Mouse (Mus musculus): ENCODE data around the gene Csrnp1. TPM values are rescaled to one million over a fixed set of nuclear protein-coding genes. Genes with fewer than 3 reads are reported as not detected.

Csrnp1 gene
- polyA plus RNA-seq, 1 experiment from 2014 or later: 9.4 TPM

DNA sequence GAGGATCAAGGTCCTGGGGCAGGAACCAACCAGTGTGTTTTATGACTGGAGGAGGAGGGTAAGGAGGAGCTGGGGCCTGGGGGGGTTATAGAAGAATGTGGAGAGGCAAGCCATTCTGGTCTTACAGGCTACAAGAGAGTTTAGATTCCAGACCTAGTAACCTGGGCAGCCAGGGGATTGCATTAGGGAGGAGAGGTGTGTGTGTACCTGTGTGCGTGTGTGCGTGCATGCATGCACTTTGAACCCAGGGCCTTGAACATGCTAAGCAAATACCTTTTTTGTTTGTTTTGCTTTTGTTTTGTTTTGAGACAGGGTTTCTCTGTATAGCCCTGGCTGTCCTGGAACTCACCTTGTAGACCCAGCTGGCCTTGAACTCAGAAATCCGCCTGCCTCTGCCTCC is 25.4 kb upstream of the Csrnp1 start:
- H3K4me3 ChIP-seq (ENCODE audit: low read length): no peak overlapping the region
- H3K4me1 ChIP-seq (ENCODE audit: control insufficient read depth, insufficient read depth, low read length): peaks cover 20% of the 10 kb centered on the region
- no peaks in the 10 kb centered on the region for H3K9me3 ChIP-seq (replicated peaks; ENCODE audit: control insufficient read depth, low read length)
- ATAC-seq (replicated peaks; ENCODE audit: extremely low read depth, insufficient read depth, low FRiP score): no peak
- H3K9ac ChIP-seq (ENCODE audit: low read length): no peak overlapping the region
- H3K36me3 ChIP-seq (ENCODE audit: control insufficient read depth, insufficient read depth): peaks cover 12% of the 10 kb centered on the region; the same call in 1 of the 2 replicates
- no peaks in the 10 kb centered on the region for H3K27me3 ChIP-seq (ENCODE audit: control insufficient read depth, insufficient read depth, low read length)
- H3K27ac ChIP-seq (ENCODE audit: low read length): no peak overlapping the region
- WGBS: 92% methylated on average over 3 of the region's 3 CpGs
- H3K4me2 ChIP-seq (ENCODE audit: low read depth, low read length): no peak overlapping the region

DNA sequence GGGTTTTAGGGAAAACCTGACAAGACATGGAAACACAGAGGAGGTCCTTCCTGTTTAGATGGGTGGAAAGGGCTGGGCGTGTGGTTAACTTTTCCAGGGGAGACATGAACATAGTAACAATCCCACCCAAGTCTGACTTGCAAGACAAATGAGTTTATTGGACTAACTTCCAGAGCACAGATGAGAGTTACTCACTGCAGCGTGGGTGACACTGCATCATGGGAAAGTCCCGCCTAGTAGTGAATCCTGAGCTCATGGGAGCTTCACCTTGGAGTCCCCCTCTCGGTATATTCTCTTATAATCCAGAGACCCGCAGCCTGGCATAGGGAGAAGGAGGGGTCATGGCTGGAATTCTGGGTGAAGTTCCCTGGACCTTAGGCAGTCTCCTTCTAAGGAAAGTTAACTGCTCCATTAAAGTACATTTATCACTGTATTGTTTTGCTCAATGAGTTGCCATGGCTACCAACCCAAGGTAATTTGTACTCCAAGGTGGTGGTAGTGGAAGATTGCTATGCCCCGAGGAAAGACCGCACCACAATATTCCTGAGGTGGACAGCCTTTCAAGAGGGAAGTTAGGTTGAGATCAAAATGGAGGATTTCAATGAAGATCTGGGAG is 24.9 kb upstream of the Csrnp1 start:
- no peak overlapping the region for H3K4me2 ChIP-seq (ENCODE audit: low read depth, low read length)
- no peak overlapping the region for H3K9ac ChIP-seq (ENCODE audit: low read length)
- peaks cover 8% of the 10 kb centered on the region; the same call in 1 of the 2 replicates for H3K36me3 ChIP-seq (ENCODE audit: control insufficient read depth, insufficient read depth)
- H3K27me3 ChIP-seq (ENCODE audit: control insufficient read depth, insufficient read depth, low read length): no peaks in the 10 kb centered on the region
- no peaks in the 10 kb centered on the region for H3K9me3 ChIP-seq (replicated peaks; ENCODE audit: control insufficient read depth, low read length)
- peaks cover 20% of the 10 kb centered on the region for H3K4me1 ChIP-seq (ENCODE audit: control insufficient read depth, insufficient read depth, low read length)
- ATAC-seq (replicated peaks; ENCODE audit: extremely low read depth, insufficient read depth, low FRiP score): no peak
- H3K27ac ChIP-seq (ENCODE audit: low read length): no peak overlapping the region
- 76% methylated on average over 7 of the region's 7 CpGs for WGBS
- no peak overlapping the region for H3K4me3 ChIP-seq (ENCODE audit: low read length)

DNA sequence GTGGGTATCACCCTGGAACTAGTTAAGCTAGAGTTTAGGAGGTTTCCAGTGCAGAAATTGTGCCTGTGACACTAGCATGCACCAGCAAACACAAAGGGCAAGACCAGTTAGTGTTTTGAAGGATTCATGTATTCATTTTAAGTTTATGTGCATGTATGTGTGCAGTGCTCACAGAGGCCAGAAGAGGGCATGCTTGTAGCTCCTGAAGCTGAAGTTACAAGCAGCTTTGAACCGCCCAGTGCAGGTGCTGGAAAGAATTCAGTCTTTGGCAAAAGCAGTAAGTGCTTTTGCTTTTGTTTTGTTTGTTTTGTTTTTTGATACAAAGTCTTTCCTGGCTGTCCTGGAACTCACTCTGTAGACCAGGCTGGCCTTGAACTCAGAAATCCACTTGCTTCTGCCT is 23.4 kb upstream of the Csrnp1 start:
- H3K9me3 ChIP-seq (replicated peaks; ENCODE audit: control insufficient read depth, low read length): no peaks in the 10 kb centered on the region
- no peak overlapping the region for H3K9ac ChIP-seq (ENCODE audit: low read length)
- H3K4me3 ChIP-seq (ENCODE audit: low read length): no peak overlapping the region
- ATAC-seq (replicated peaks; ENCODE audit: extremely low read depth, insufficient read depth, low FRiP score): no peak
- H3K27ac ChIP-seq (ENCODE audit: low read length): no peak overlapping the region
- peaks cover 10% of the 10 kb centered on the region for H3K4me1 ChIP-seq (ENCODE audit: control insufficient read depth, insufficient read depth, low read length)
- H3K36me3 ChIP-seq (ENCODE audit: control insufficient read depth, insufficient read depth): peaks cover 4% of the 10 kb centered on the region; the same call in 1 of the 2 replicates
- no peaks in the 10 kb centered on the region for H3K27me3 ChIP-seq (ENCODE audit: control insufficient read depth, insufficient read depth, low read length)
- 96% methylated on average over 1 of the region's 1 CpGs for WGBS
- no peak overlapping the region for H3K4me2 ChIP-seq (ENCODE audit: low read depth, low read length)

DNA sequence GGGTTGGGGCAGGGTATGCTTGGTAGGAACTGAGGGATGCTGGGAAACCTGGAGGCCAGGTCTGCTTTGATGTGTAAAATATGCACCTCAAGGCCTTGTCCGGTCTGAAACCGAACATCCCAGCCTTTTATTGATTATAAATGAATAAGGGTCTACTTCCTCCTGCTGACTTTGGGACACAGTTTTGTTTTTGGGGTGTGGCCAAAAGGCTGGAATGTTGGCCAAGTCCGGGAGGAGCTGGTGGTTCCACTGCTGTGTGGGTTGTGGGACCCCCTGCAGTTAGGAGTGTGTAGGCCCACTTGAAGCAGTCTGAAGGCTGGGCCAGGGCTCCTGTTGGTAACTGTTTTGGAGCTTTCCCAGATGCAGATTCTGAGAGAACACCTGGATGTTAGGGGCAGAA is 21.5 kb upstream of the Csrnp1 start:
- ATAC-seq (replicated peaks; ENCODE audit: extremely low read depth, insufficient read depth, low FRiP score): no peak
- H3K27me3 ChIP-seq (ENCODE audit: control insufficient read depth, insufficient read depth, low read length): no peaks in the 10 kb centered on the region
- H3K9me3 ChIP-seq (replicated peaks; ENCODE audit: control insufficient read depth, low read length): no peaks in the 10 kb centered on the region
- no peak overlapping the region for H3K4me2 ChIP-seq (ENCODE audit: low read depth, low read length)
- no peak overlapping the region for H3K9ac ChIP-seq (ENCODE audit: low read length)
- WGBS: 76% methylated on average over 3 of the region's 3 CpGs
- no peak overlapping the region for H3K27ac ChIP-seq (ENCODE audit: low read length)
- H3K4me1 ChIP-seq (ENCODE audit: control insufficient read depth, insufficient read depth, low read length): peaks cover 13% of the 10 kb centered on the region
- H3K4me3 ChIP-seq (ENCODE audit: low read length): no peak overlapping the region
- H3K36me3 ChIP-seq (ENCODE audit: control insufficient read depth, insufficient read depth): no peaks in the 10 kb centered on the region

DNA sequence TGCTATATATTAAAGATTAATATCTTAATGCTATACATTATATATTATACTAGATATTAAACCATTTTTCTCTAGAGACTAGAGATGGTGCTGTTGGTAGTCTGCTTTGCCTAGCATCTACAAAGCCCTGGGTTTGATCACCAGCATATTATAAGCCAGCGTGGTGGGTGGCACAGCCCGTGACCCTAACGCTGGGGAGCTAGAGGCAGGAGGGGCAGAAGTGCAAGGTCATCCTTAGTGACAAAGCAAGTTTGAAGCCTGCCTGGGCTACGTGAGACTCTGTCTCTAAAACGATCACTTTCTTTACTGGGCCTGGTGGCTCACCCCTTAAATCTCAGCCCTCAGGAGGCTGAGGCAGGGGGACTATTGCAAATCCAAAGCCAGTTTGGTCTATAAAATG is 18.4 kb upstream of the Csrnp1 start:
- no peaks in the 10 kb centered on the region for H3K36me3 ChIP-seq (ENCODE audit: control insufficient read depth, insufficient read depth)
- H3K9me3 ChIP-seq (replicated peaks; ENCODE audit: control insufficient read depth, low read length): no peaks in the 10 kb centered on the region
- H3K4me2 ChIP-seq (ENCODE audit: low read depth, low read length): no peak overlapping the region
- H3K27me3 ChIP-seq (ENCODE audit: control insufficient read depth, insufficient read depth, low read length): no peaks in the 10 kb centered on the region
- H3K4me1 ChIP-seq (ENCODE audit: control insufficient read depth, insufficient read depth, low read length): peaks cover 12% of the 10 kb centered on the region
- 82% methylated on average over 5 of the region's 5 CpGs for WGBS
- H3K9ac ChIP-seq (ENCODE audit: low read length): no peak overlapping the region
- no peak overlapping the region for H3K27ac ChIP-seq (ENCODE audit: low read length)
- H3K4me3 ChIP-seq (ENCODE audit: low read length): no peak overlapping the region
- ATAC-seq (replicated peaks; ENCODE audit: extremely low read depth, insufficient read depth, low FRiP score): no peak

DNA sequence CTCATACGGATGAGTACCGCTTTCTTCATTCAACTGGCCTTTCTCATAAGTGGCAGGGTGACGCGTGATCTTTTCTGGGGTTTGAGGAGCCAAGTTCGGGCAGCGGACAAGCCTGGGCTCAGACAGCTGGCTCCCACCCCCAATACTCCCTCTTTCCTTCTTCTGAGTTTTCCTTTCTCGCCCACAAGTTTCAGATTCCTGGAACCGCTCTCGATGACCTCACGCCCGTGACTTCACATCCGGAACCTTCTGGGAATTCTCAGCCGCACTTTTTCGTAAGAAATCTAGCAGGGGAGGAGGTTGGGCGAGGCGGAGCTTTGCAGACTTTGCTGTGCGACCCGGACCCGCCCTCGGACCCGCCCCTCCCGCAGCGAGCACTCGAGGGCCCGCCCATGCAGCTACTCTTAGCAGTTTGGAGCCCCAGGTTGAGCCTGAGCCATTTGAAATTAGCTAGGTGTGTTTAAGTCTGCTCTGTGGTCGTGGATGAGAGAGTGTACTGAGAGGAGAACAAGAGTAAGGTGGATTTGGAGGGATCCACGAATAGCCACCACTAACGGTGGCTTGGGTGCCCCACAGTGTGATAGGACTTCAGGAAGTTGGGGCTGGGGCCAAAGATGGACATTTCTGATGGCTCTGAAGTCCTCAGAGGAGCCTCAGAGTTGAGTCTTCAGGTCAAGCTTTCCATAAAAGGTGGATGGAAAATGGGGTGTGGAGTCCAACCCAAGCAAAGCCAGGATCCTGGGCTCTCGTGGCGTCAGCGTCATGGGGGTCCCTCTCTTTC is 17.7 kb upstream of the Csrnp1 start:
- H3K4me2 ChIP-seq (ENCODE audit: low read depth, low read length): peak overlapping the region; percentile 82
- H3K9me3 ChIP-seq (replicated peaks; ENCODE audit: control insufficient read depth, low read length): no peaks in the 10 kb centered on the region
- peak overlapping the region; percentile 55 for H3K4me3 ChIP-seq (ENCODE audit: low read length)
- peaks cover 12% of the 10 kb centered on the region for H3K4me1 ChIP-seq (ENCODE audit: control insufficient read depth, insufficient read depth, low read length)
- 10% methylated on average over 31 of the region's 31 CpGs for WGBS
- no peaks in the 10 kb centered on the region for H3K27me3 ChIP-seq (ENCODE audit: control insufficient read depth, insufficient read depth, low read length)
- H3K27ac ChIP-seq (ENCODE audit: low read length): peak overlapping the region; percentile 86
- peak; percentile 94 for ATAC-seq (replicated peaks; ENCODE audit: extremely low read depth, insufficient read depth, low FRiP score)
- peak overlapping the region; percentile 76 for H3K9ac ChIP-seq (ENCODE audit: low read length)
- no peaks in the 10 kb centered on the region for H3K36me3 ChIP-seq (ENCODE audit: control insufficient read depth, insufficient read depth)

DNA sequence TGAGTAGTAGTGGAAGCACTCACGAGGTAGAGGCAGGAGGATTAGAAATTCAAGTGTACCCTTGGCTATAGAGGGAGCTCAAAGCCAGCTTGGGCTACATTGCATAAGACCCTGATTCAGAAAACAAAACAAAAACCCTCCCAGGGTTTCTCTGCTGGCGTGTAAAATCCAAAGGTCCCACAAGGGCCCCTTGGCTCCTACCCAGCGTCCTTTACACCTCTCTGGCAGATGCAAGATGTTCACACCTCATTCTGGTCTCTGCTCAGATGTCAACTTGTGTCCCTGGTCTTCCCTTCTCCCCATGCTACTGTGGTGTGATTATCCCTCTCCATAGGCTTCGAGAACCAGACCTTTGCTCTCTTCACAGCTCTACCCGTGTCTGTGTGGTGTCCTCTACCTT is 16.3 kb upstream of the Csrnp1 start:
- no peak overlapping the region for H3K4me2 ChIP-seq (ENCODE audit: low read depth, low read length)
- H3K4me1 ChIP-seq (ENCODE audit: control insufficient read depth, insufficient read depth, low read length): peaks cover 12% of the 10 kb centered on the region
- H3K36me3 ChIP-seq (ENCODE audit: control insufficient read depth, insufficient read depth): no peaks in the 10 kb centered on the region
- ATAC-seq (replicated peaks; ENCODE audit: extremely low read depth, insufficient read depth, low FRiP score): no peak
- no peak overlapping the region for H3K9ac ChIP-seq (ENCODE audit: low read length)
- H3K27ac ChIP-seq (ENCODE audit: low read length): no peak overlapping the region; the same call in 1 of the 2 replicates
- H3K4me3 ChIP-seq (ENCODE audit: low read length): no peak overlapping the region
- H3K9me3 ChIP-seq (replicated peaks; ENCODE audit: control insufficient read depth, low read length): no peaks in the 10 kb centered on the region
- no peaks in the 10 kb centered on the region for H3K27me3 ChIP-seq (ENCODE audit: control insufficient read depth, insufficient read depth, low read length)
- 66% methylated on average over 5 of the region's 5 CpGs for WGBS

DNA sequence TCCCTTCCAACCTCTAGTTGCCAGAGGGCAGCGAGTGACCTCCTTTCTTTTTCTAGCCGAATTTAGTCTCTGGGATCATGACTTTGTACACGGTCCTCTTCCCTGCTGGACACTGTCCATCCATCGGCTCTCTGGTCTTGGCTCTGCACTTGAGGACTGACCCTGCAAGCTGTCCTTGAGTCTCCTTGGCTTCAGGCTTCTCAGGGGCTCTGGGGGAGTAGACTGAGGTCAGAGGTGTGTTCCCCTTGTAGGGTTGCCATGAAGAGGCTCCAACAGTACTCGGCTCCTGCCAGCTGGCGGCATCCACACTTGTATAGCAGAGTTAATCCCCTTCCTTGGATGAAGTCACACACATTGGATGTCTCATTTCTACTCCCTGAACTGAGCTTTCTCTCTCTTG is 15.2 kb upstream of the Csrnp1 start:
- Histone ChIP-seq H3K27ac (ENCODE audit: low read length) (0 out of 2 replicates have a peak overlapping the region, but pooled peaks have one; percentile 24), H3K27me3 (ENCODE audit: control insufficient read depth, insufficient read depth, low read length) (no peaks in the 10 kb centered on the region), H3K36me3 (ENCODE audit: control insufficient read depth, insufficient read depth) (no peaks in the 10 kb centered on the region), H3K4me2 (ENCODE audit: low read depth, low read length) (no peak overlapping the region), H3K9ac (ENCODE audit: low read length) (no peak overlapping the region), H3K4me1 (ENCODE audit: control insufficient read depth, insufficient read depth, low read length) (peaks cover 12% of the 10 kb centered on the region), H3K9me3 (replicated peaks; ENCODE audit: control insufficient read depth, low read length) (no peaks in the 10 kb centered on the region), H3K4me3 (ENCODE audit: low read length) (no peak overlapping the region)
- 70% methylated on average over 6 of the region's 6 CpGs for WGBS
- ATAC-seq (replicated peaks; ENCODE audit: extremely low read depth, insufficient read depth, low FRiP score): no peak

DNA sequence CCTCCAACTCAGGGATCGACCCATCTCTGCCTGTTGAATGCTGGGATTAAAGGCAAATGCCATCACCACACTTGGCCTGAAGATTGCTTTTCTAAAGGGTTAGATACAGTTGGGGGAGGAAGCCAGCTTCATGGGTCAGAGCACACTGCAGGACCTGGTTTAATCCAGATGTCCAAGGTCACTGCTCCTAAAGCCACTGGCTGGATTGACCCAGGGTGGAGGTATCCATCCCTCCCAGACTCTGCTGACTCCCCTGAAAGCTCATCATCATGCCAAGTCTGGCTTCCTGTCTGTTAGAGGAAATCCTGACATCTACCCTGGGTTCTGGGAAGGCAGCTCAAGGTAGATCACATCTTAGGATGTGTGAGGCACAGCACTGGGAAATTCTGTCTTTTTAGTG is 14.3 kb upstream of the Csrnp1 start:
- H3K27me3 ChIP-seq (ENCODE audit: control insufficient read depth, insufficient read depth, low read length): no peaks in the 10 kb centered on the region
- H3K4me3 ChIP-seq (ENCODE audit: low read length): no peak overlapping the region
- no peak for ATAC-seq (replicated peaks; ENCODE audit: extremely low read depth, insufficient read depth, low FRiP score)
- H3K9me3 ChIP-seq (replicated peaks; ENCODE audit: control insufficient read depth, low read length): no peaks in the 10 kb centered on the region
- H3K36me3 ChIP-seq (ENCODE audit: control insufficient read depth, insufficient read depth): no peaks in the 10 kb centered on the region
- peaks cover 12% of the 10 kb centered on the region for H3K4me1 ChIP-seq (ENCODE audit: control insufficient read depth, insufficient read depth, low read length)
- WGBS: 77% methylated on average over 1 of the region's 1 CpGs
- H3K4me2 ChIP-seq (ENCODE audit: low read depth, low read length): no peak overlapping the region
- H3K9ac ChIP-seq (ENCODE audit: low read length): no peak overlapping the region
- no peak overlapping the region for H3K27ac ChIP-seq (ENCODE audit: low read length)

All from heart, embryonic 16.5 days (tissue).